Mouse (Mus musculus) frontal cortex, postnatal 14 days (tissue): ENCODE data around the gene Ctns.
A peak's percentile ranks its signal among the peaks of the same experiment; 100 is the strongest.

Experiments
- DNase-seq, 2 experiments: peaks; one replicate each; pipeline ENCODE4 v3.0.0; 2022; ENCODE audit warnings: low spot score in 2 of 2

Gene Ctns

DNA sequence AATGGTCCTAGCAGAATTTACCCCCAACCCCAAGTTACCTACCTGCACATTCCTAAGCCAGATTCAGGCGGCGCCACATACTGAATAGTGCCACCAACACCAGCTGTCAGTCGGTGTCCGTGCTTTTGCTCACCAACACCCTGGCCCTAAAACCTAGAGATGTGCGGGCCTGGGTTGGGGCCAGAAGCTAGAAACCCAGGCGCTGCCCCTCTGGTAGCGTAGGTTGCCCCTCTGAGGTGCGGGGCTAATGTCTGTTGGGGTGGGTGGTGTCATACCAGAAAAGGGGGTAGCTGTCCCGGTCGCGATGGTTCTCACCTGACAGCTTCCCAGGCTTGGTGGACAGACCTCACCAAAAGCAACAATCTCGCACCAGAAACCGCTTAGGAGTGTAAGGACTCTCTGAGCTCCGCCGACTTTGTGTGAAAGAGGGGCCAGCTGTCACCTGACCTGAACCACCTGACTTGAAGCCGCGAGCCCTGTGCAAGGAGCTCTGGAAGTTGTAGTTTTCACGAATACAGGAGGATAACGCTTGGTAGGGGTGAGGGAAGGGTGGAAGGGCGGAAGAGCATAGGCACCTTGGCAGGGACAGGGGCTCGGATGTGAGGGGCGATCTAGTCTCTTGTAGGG, at the start of gene Ctns:
Gene Ctns (minus strand): TSS at position 440 of the 627 bp plus-strand sequence.
- DNase-seq, result peak; percentile 81 to 85

GRCm38 (mm10) chr11:73242777-73243176, 43.9 kb upstream of the Ctns start:
- DNase-seq, result no peak

DNA sequence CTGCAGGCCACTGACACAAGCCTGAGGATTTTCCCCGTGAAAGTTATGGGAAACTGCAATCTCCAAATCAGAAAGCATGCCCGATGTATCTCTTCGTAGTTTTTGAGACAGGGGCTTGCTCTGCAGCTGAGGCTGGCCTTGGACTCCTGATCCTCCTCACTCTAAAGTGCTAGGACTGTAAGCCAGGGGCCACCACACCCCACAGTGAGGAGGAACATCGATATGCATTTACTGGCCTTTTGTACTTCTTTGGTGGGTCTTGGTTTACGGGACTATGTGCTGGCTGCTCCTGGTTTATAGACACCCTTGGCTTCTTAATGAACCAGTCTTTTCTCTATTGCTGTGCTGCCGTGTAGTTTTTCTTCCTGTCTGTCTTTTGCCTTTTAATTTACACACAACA, 43.4 kb upstream of the Ctns start:
- DNase-seq, result no peak

DNA sequence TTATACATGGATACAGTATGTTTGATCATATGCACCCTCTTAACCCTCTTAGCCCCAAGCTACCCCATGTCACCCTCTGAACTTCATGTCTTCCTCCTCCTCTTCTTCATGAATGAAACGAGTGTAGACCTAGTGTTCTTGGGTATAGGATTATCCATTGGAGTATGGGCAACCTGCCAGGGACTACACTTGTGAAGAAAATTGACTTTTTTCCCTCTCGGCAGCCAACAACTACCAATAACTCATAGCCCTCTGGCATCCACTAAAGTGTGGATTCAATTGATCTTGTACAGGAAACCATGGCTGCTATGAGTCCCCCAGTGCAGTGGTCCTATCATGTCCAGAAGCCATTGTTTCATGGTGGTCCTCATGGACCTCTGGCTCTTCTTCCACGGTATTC, 37.9 kb upstream of the Ctns start:
- no peak for DNase-seq

GRCm38 (mm10) chr11:73235990-73236701, 37.3 kb upstream of the Ctns start:
- DNase-seq, result no peak

DNA sequence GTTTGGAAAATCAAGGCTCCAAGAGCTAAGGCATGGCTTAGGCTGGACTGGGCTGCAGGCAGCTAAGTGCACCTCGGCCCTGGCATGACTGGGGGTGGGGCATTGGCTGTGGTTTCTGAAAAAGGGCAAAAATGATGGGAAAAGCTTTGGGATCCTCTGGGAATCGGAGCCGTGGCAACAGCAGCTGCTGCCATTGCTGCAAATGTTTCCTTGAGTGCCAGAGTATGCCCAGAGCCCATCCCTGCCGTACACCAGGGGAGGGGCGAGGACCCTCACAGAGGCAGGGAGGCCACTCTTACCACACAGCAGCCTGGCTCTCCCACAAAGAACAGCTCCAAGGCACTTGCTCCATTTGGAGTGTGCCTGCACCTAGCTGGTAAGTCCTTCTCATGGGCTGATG, 35.1 kb upstream of the Ctns start, which contains the start of gene Trpv1:
Gene Trpv1 (plus strand): TSS at position 301 of the 400 bp plus-strand sequence.
- DNase-seq, result no peak

- DNase-seq, result no peak
Measured at GRCm38 (mm10) chr11:73232513-73232912, 33.7 kb upstream of the Ctns start.

- no peak for DNase-seq
Measured at GRCm38 (mm10) chr11:73230081-73230480, 31.2 kb upstream of the Ctns start.

GRCm38 (mm10) chr11:73228881-73229280, 30.0 kb upstream of the Ctns start:
- DNase-seq, result no peak

DNA sequence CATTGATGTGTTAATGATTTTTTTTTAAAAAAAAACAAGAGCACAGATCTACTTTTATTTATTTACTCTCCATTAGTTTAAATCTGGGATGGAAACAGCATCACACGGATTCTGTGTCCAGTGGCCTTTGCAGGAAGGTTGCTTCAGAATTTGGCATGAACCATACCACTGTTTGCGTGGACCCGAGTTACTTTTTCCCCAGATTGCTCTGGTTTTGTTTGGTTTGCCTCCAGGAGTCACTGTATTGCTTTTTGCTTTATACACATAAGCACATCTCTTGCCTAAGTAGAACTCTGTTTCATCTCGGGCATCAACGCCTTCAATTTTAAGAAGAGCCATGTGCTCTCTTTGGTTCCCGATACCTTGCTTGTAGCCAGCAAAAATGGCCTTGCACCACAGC, 27.0 kb upstream of the Ctns start:
- no peak for DNase-seq

- no peak for DNase-seq
Measured at GRCm38 (mm10) chr11:73223966-73224365, 25.1 kb upstream of the Ctns start.

- no peak for DNase-seq
Measured at GRCm38 (mm10) chr11:73222846-73223245, 24.0 kb upstream of the Ctns start.

- DNase-seq, result no peak
Measured at GRCm38 (mm10) chr11:73220651-73221050, 21.8 kb upstream of the Ctns start.

DNA sequence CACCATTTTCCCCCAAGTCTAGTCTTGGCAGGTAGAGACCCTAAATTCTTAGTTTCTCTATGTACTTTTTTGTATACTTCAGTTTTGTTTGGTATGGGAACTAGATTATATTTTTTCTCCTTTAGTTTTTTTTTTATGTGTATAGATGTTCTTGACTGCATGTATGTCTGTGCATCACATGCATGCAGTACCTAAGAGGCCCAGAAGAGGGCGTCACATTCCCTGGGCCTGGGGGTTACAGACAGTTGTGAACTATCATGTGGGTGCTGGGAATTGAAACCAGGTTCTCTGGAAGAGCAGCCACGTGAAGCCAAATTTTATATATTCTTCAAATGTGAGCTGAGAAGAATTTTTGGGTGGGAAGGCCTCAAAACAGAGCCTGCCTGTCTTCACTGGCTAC, 20.8 kb upstream of the Ctns start:
- DNase-seq, result no peak

DNA sequence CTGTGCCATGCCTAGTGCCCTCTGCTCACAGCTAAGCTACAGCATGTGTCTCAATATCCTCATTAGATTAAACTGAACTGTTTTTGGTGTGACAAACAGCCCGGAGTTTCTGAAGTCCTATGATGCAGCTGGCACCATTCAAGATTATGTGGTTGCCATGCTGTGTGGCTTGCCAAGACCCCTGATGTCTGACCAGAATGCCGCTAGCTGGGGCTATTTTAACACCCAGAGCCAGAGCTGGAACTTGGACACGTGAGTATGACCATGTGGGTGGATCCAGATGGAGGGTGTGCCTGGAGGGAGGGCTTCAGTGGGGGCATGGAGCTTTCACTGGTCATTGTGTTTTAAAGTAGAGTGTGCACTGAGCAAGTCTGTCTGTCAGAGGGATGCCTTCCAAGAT, 15.1 kb upstream of the Ctns start:
- DNase-seq, result no peak

DNA sequence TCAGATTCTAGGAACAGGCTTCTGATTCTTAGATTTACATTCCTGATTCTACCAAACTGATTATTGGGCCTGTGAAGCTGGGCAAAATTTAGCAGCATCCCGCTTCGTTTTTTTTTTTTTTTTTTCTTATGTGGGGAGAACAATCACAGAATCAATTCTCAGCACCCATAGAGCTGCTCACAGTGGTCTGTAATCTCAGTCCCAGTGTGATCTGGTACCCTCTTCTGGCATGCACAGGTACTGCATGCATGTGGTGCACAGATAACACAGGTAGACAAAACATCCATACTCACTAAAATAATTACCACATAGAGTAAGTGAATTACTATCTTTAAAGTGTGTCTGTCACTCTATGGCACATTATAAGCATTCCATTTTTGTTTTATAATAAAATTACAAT, 8.8 kb upstream of the Ctns start:
- no peak for DNase-seq

GRCm38 (mm10) chr11:73205194-73205593, 6.4 kb upstream of the Ctns start:
- no peak for DNase-seq

DNA sequence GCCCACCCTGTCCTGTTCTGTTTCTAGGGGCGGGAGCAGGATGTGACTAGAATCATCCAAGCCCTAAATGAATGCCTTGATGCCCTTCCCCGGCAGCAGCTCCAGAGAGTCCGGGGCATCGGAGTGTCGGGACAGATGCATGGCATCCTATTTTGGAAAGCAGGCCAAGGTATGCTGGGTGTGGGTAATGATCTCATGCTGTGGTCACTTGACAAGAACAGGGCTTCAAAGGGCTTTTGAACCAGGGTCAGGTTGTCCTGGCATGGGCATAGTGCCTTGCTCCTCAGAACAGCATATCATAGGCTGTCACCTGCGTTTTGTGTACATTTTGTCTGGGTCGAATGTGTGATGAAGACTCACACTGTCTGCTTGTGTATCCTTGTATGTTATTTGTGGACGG, 5.1 kb upstream of the Ctns start:
- no peak for DNase-seq

GRCm38 (mm10) chr11:73201597-73201996, 2.8 kb upstream of the Ctns start:
- no peak for DNase-seq

- DNase-seq, result no peak
Measured at GRCm38 (mm10) chr11:73201021-73201420, 2.2 kb upstream of the Ctns start.

GRCm38 (mm10) chr11:73199879-73200278, 1.0 kb upstream of the Ctns start:
- DNase-seq, result no peak

GRCm38 (mm10) chr11:73199230-73199712, 429 bp upstream of the Ctns start, which contains the start of gene Shpk:
Shpk (plus strand) TSS chr11:73199460.
- DNase-seq, result peak; percentile 94 to 95

- DNase-seq, result no peak
Measured at GRCm38 (mm10) chr11:73198190-73198589, 652 bp downstream of the Ctns start.
